Mouse (Mus musculus) G1E (cell line): ENCODE measurements around the gene Cd38. TPM values are rescaled to one million over a fixed set of nuclear protein-coding genes. Genes with fewer than 3 reads are reported as not detected.

Source experiments
- ATAC-seq: 2 replicates; pipeline ENCODE4 v1.8.0; 2016; ENCODE audit warnings: mild to moderate bottlenecking; ENCODE audit not compliant: insufficient number of reproducible peaks, poor library complexity, low FRiP score, severe bottlenecking; ENCODE audit errors: extremely low read depth
- DNase-seq: peaks from one replicate; pipeline ENCODE4 v3.0.0; 2012; ENCODE audit warnings: low spot score
- H3K27me3 ChIP-seq: 2 replicates; pipeline ENCODE4 v1.6.1; 2012; ENCODE audit warnings: mild to moderate bottlenecking, low read length, inconsistent platforms; ENCODE audit not compliant: insufficient read depth
- H3K36me3 ChIP-seq: replicated peaks from 2 replicates; pipeline ENCODE3; 2012; ENCODE audit warnings: mild to moderate bottlenecking, inconsistent platforms
- H3K4me1 ChIP-seq: 2 replicates; pipeline ENCODE4 v1.6.1; 2012; ENCODE audit warnings: low read depth, low read length, inconsistent platforms, mixed read lengths; ENCODE audit not compliant: insufficient read depth
- H3K4me3 ChIP-seq: 2 replicates; pipeline ENCODE4 v1.5.1; 2012; ENCODE audit warnings: low read depth, mild to moderate bottlenecking, inconsistent platforms, low read length, moderate library complexity, mixed read lengths
- H3K9me3 ChIP-seq: replicated peaks from 2 replicates; pipeline ENCODE4 v1.6.1; 2012; ENCODE audit warnings: inconsistent platforms
- CTCF ChIP-seq: IDR thresholded peaks from 2 replicates; pipeline ENCODE4 v1.5.1; 2012; ENCODE audit warnings: low read depth, low read length, inconsistent platforms, mixed read lengths
- GATA1 ChIP-seq: IDR thresholded peaks from 2 replicates; pipeline ENCODE4 v1.6.1; 2012; ENCODE audit warnings: borderline replicate concordance, low read length, inconsistent platforms, mixed read lengths
- GATA2 ChIP-seq: IDR thresholded peaks from 2 replicates; pipeline ENCODE4 v1.6.1; 2012; ENCODE audit warnings: low read depth, low read length, inconsistent platforms, borderline replicate concordance
- POLR2AphosphoS5 ChIP-seq: IDR thresholded peaks from 2 replicates; pipeline ENCODE4 v1.6.1; 2012; ENCODE audit warnings: low read depth, low read length, inconsistent platforms; ENCODE audit not compliant: insufficient replicate concordance
- TAL1 ChIP-seq: conservative IDR thresholded peaks from 2 replicates; pipeline ENCODE4 v1.6.1; 2012; ENCODE audit warnings: low read depth, low read length, inconsistent platforms, mixed read lengths
- polyA plus RNA-seq: library from polyadenylated mRNA; stranded (reverse); fragments of >175 nt; gene quantifications from 2 replicates; pipeline ENCODE4 v1.2.3, GENCODE M21; 2012
- total RNA-seq, 2 experiments: library from RNA; stranded (forward) in 1 of 2; stranded (reverse) in 1 of 2; fragments of 200-1000 nt in 1 of 2; fragments of >200 nt in 1 of 2; fragmentation: Nextera tagmentation in 1 of 2; gene quantifications; 2 replicates each; pipeline ENCODE4 v1.2.3; 2014 to 2017

Gene Cd38
- total and polyA plus RNA-seq, 3 experiments: 0.05 TPM; not detected in 2

- H3K4me1 ChIP-seq: no peaks in the 10 kb centered on the region; the same call in 1 of the 2 replicates
- no peaks in the 10 kb centered on the region for H3K9me3 ChIP-seq
- no peak overlapping the region for H3K4me3 ChIP-seq
- H3K36me3 ChIP-seq: no peaks in the 10 kb centered on the region
- no peak for DNase-seq
- no peak for TF ChIP-seq POLR2AphosphoS5
- ATAC-seq: no peak
- peaks cover 8% of the 10 kb centered on the region; the same call in 1 of the 2 replicates for H3K27me3 ChIP-seq
These were observed 4.3 kb downstream of the Cd38 start for GRCm38 (mm10) chr5:43872652-43873051.

GRCm38 (mm10) chr5:43882034-43882433, 13.7 kb downstream of the Cd38 start:
- DNase-seq (no peak), ATAC-seq (no peak)
- Histone ChIP-seq H3K4me1 (no peaks in the 10 kb centered on the region), H3K9me3 (no peaks in the 10 kb centered on the region), H3K27me3 (no peaks in the 10 kb centered on the region), H3K36me3 (no peaks in the 10 kb centered on the region), H3K4me3 (no peak overlapping the region)
- TF ChIP-seq POLR2AphosphoS5: no peak
- no peak for TF ChIP-seq GATA1
- no peak for TF ChIP-seq TAL1
- TF ChIP-seq CTCF: no peak
- TF ChIP-seq GATA2: no peak

- no peak for TF ChIP-seq GATA2
- TF ChIP-seq POLR2AphosphoS5: no peak
- TF ChIP-seq TAL1: no peak
- no peak for TF ChIP-seq GATA1
- no peak for TF ChIP-seq CTCF
- H3K9me3 ChIP-seq: no peaks in the 10 kb centered on the region
- peaks cover 2% of the 10 kb centered on the region for H3K27me3 ChIP-seq
- H3K4me1 ChIP-seq: no peaks in the 10 kb centered on the region
- no peaks in the 10 kb centered on the region for H3K36me3 ChIP-seq
- DNase-seq (no peak), ATAC-seq (no peak)
- H3K4me3 ChIP-seq: no peak overlapping the region
These were observed 16.9 kb downstream of the Cd38 start for GRCm38 (mm10) chr5:43885060-43885820.

GRCm38 (mm10) chr5:43892386-43892785, 24.0 kb downstream of the Cd38 start:
- Histone ChIP-seq H3K4me1 (no peaks in the 10 kb centered on the region), H3K27me3 (no peaks in the 10 kb centered on the region; the same call in none of the 2 replicates), H3K36me3 (no peaks in the 10 kb centered on the region), H3K4me3 (no peak overlapping the region), H3K9me3 (no peaks in the 10 kb centered on the region)
- ATAC-seq: no peak
- no peak for DNase-seq
- TF ChIP-seq TAL1 (no peak), POLR2AphosphoS5 (no peak), GATA2 (no peak), GATA1 (no peak), CTCF (no peak)

- ATAC-seq: no peak
- peaks cover 5% of the 10 kb centered on the region for H3K27me3 ChIP-seq
- no peaks in the 10 kb centered on the region for H3K9me3 ChIP-seq
- no peaks in the 10 kb centered on the region for H3K36me3 ChIP-seq
- no peaks in the 10 kb centered on the region for H3K4me1 ChIP-seq
- DNase-seq: no peak
- TF ChIP-seq POLR2AphosphoS5 (no peak), TAL1 (no peak), CTCF (no peak), GATA1 (no peak), GATA2 (no peak)
- H3K4me3 ChIP-seq: no peak overlapping the region
These were observed 25.8 kb downstream of the Cd38 start for GRCm38 (mm10) chr5:43894113-43894512.

GRCm38 (mm10) chr5:43895931-43896330, 27.6 kb downstream of the Cd38 start:
- no peak overlapping the region for H3K4me3 ChIP-seq
- TF ChIP-seq GATA2 (no peak), TAL1 (no peak), GATA1 (no peak)
- no peak for DNase-seq
- peaks cover 5% of the 10 kb centered on the region; the same call in 1 of the 2 replicates for H3K27me3 ChIP-seq
- no peaks in the 10 kb centered on the region for H3K4me1 ChIP-seq
- H3K9me3 ChIP-seq: no peaks in the 10 kb centered on the region
- H3K36me3 ChIP-seq: no peaks in the 10 kb centered on the region
- ATAC-seq: no peak

- TF ChIP-seq TAL1 (no peak), CTCF (no peak), GATA1 (no peak), POLR2AphosphoS5 (no peak), GATA2 (no peak)
- Histone ChIP-seq H3K4me3 (no peak overlapping the region), H3K36me3 (no peaks in the 10 kb centered on the region), H3K9me3 (no peaks in the 10 kb centered on the region), H3K27me3 (no peaks in the 10 kb centered on the region), H3K4me1 (no peaks in the 10 kb centered on the region)
- DNase-seq: no peak
- no peak for ATAC-seq
These were observed 36.3 kb downstream of the Cd38 start for GRCm38 (mm10) chr5:43904685-43905084.
